Mouse (Mus musculus) limb, embryonic 14.5 days (tissue): Measurements from ENCODE around the gene Erp44. TPM values are rescaled to one million over a fixed set of nuclear protein-coding genes. Genes with fewer than 3 reads are reported as not detected.

Source experiments
- ATAC-seq: fragments of 200-750 bp; cut with Nextera tagmentation; 2 replicates; pipeline ENCODE4 v1.8.0; 2017; ENCODE audit warnings: low read depth, moderate number of reproducible peaks, moderate TSS enrichment; ENCODE audit not compliant: low FRiP score
- DNase-seq: peaks from one replicate; pipeline ENCODE4 v3.0.0-alpha.2; 2015; ENCODE audit warnings: low spot score
- H3K27ac ChIP-seq: fragments of 300-500 bp; sonication (generic); replicated peaks from 2 replicates; pipeline ENCODE4 v1.5.1; 2014; ENCODE audit warnings: low read depth, mild to moderate bottlenecking, low read length, moderate library complexity, mixed read lengths
- H3K27me3 ChIP-seq: fragments of 300-500 bp; sonication (generic); 2 replicates; pipeline ENCODE4 v1.6.1; 2014; ENCODE audit warnings: low read length, mixed read lengths; ENCODE audit not compliant: control insufficient read depth, insufficient read depth
- H3K36me3 ChIP-seq: fragments of 300-500 bp; sonication (generic); 2 replicates; pipeline ENCODE4 v1.6.1; 2014; ENCODE audit warnings: mild to moderate bottlenecking, low read length, moderate library complexity, mixed read lengths; ENCODE audit not compliant: control insufficient read depth, insufficient read depth
- H3K4me1 ChIP-seq: fragments of 300-500 bp; sonication (generic); 2 replicates; pipeline ENCODE4 v1.6.1; 2014; ENCODE audit warnings: antibody characterized with exemption, low read length, mixed read lengths; ENCODE audit not compliant: control insufficient read depth, insufficient read depth
- H3K4me2 ChIP-seq: fragments of 300-500 bp; sonication (generic); replicated peaks from 2 replicates; pipeline ENCODE4 v1.6.1; 2014; ENCODE audit warnings: low read depth, mild to moderate bottlenecking, low read length, moderate library complexity; ENCODE audit not compliant: severe bottlenecking
- H3K4me3 ChIP-seq: fragments of 300-500 bp; sonication (generic); replicated peaks from 2 replicates; pipeline ENCODE4 v1.5.1; 2014; ENCODE audit warnings: low read length
- H3K9ac ChIP-seq: fragments of 300-500 bp; sonication (generic); 2 replicates; pipeline ENCODE4 v1.6.1; 2014; ENCODE audit warnings: mild to moderate bottlenecking, low read depth, low read length, moderate library complexity; ENCODE audit not compliant: severe bottlenecking
- H3K9me3 ChIP-seq: fragments of 300-500 bp; sonication (generic); 2 replicates; pipeline ENCODE4 v1.6.1; 2016; ENCODE audit warnings: low read length; ENCODE audit not compliant: control insufficient read depth
- POLR2A ChIP-seq: fragments of 200-500 bp; IDR thresholded peaks from 2 replicates; pipeline ENCODE4 v1.8.0; 2012; ENCODE audit warnings: inconsistent platforms, mild to moderate bottlenecking, moderate library complexity, borderline replicate concordance; ENCODE audit not compliant: insufficient read depth, insufficient read length; ENCODE audit errors: extremely low read depth
- WGBS: fragments of 180-500 bp; shearing (Covaris S2); extraction: QIAGEN DNeasy Blood & Tissue Kit; methylation state at CpG from one replicate; pipeline ENCODE4 v1.1.7; 2014; 5-methylcytosine and 5-hydroxymethylcytosine counted together
- polyA plus RNA-seq, 2 experiments: library from polyadenylated mRNA; depleted of rRNA in 1 of 2; stranded (reverse) in 1 of 2; unstranded in 1 of 2; fragments of >200 nt; fragmentation: Nextera tagmentation in 1 of 2; extraction: Ambion mirVana in 1 of 2; gene quantifications; 2 replicates each; pipeline versions ENCODE4 v1.2.1 to v1.2.3; 2012 to 2014

Gene Erp44
- polyA plus RNA-seq, 2 experiments, result 44.9 to 84.6 TPM

- DNase-seq (no peak), ATAC-seq (no peak)
- Histone ChIP-seq H3K36me3 (no peaks in the 10 kb centered on the region), H3K4me1 (peaks cover 9% of the 10 kb centered on the region; the same call in 1 of the 2 replicates), H3K4me3 (no peak overlapping the region), H3K4me2 (no peak overlapping the region), H3K9me3 (no peaks in the 10 kb centered on the region), H3K27me3 (no peaks in the 10 kb centered on the region), H3K27ac (no peak overlapping the region), H3K9ac (no peak overlapping the region)
- TF ChIP-seq POLR2A, result no peak
- 80% methylated on average over 3 of the region's 3 CpGs for WGBS
These were observed 2.3 kb downstream of the Erp44 start for GRCm38 (mm10) chr4:48277011-48277410.

GRCm38 (mm10) chr4:48275736-48276135 is 3.6 kb downstream of the Erp44 start:
- TF ChIP-seq POLR2A, result no peak
- H3K27ac ChIP-seq, result no peak overlapping the region
- H3K4me2 ChIP-seq, result no peak overlapping the region
- H3K9me3 ChIP-seq, result no peaks in the 10 kb centered on the region
- peaks cover 9% of the 10 kb centered on the region; the same call in 1 of the 2 replicates for H3K4me1 ChIP-seq
- WGBS, result 63% methylated on average over 3 of the region's 3 CpGs
- ATAC-seq (no peak), DNase-seq (no peak)
- no peaks in the 10 kb centered on the region for H3K27me3 ChIP-seq
- no peak overlapping the region for H3K9ac ChIP-seq
- H3K4me3 ChIP-seq, result no peak overlapping the region
- H3K36me3 ChIP-seq, result no peaks in the 10 kb centered on the region

GRCm38 (mm10) chr4:48273119-48273829 is 6.1 kb downstream of the Erp44 start:
- H3K9ac ChIP-seq, result no peak overlapping the region
- no peak for TF ChIP-seq POLR2A
- no peak for DNase-seq
- 93% methylated on average over 7 of the region's 7 CpGs for WGBS
- H3K4me1 ChIP-seq, result no peaks in the 10 kb centered on the region; the same call in 1 of the 2 replicates
- H3K36me3 ChIP-seq, result no peaks in the 10 kb centered on the region
- H3K9me3 ChIP-seq, result no peaks in the 10 kb centered on the region
- H3K27me3 ChIP-seq, result no peaks in the 10 kb centered on the region
- no peak overlapping the region for H3K27ac ChIP-seq
- no peak overlapping the region for H3K4me3 ChIP-seq
- no peak for ATAC-seq
- no peak overlapping the region for H3K4me2 ChIP-seq

DNA sequence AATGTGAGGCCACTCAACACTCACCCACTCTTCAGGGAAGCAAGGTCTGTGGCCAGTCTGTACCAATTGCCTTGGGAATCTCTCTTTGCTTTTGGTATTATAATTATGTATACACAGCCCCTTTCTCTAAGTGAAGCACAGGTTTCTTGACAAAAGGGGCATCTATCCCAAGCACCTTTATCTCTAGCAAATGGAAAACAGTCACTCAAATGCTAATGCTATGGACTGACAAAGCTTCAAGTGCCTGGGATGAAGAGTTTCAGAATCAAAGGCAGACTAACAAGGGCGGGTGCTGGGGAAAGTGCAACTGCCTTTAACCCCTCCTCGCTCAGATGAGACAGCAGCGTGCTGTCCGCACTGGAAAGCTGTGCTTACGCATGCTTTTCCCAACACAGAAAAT is 7.5 kb downstream of the Erp44 start:
- no peak overlapping the region for H3K4me3 ChIP-seq
- no peaks in the 10 kb centered on the region for H3K27me3 ChIP-seq
- ATAC-seq (no peak), DNase-seq (no peak)
- 65% methylated on average over 5 of the region's 5 CpGs for WGBS
- H3K4me2 ChIP-seq, result no peak overlapping the region
- no peak for TF ChIP-seq POLR2A
- no peak overlapping the region for H3K27ac ChIP-seq
- H3K36me3 ChIP-seq, result no peaks in the 10 kb centered on the region
- H3K9me3 ChIP-seq, result no peaks in the 10 kb centered on the region
- no peak overlapping the region for H3K9ac ChIP-seq
- no peaks in the 10 kb centered on the region; the same call in 1 of the 2 replicates for H3K4me1 ChIP-seq

GRCm38 (mm10) chr4:48270532-48270931 is 8.8 kb downstream of the Erp44 start:
- no peak for TF ChIP-seq POLR2A
- ATAC-seq, result no peak
- no peaks in the 10 kb centered on the region for H3K4me1 ChIP-seq
- no peaks in the 10 kb centered on the region for H3K36me3 ChIP-seq
- no peaks in the 10 kb centered on the region for H3K9me3 ChIP-seq
- DNase-seq, result no peak
- no peak overlapping the region for H3K9ac ChIP-seq
- H3K27ac ChIP-seq, result no peak overlapping the region
- H3K4me2 ChIP-seq, result no peak overlapping the region
- H3K27me3 ChIP-seq, result no peaks in the 10 kb centered on the region
- no peak overlapping the region for H3K4me3 ChIP-seq
